Mouse (Mus musculus): ENCODE results near the gene Slc25a26. TPM values are rescaled to one million over a fixed set of nuclear protein-coding genes. Genes with fewer than 3 reads are reported as not detected.

Slc25a26 gene
- polyA plus RNA-seq, 1 experiment: 11.3 TPM

- H3K4me3 ChIP-seq (ENCODE audit: insufficient read depth, low read length): no peak overlapping the region
- TF ChIP-seq CTCF (IDR thresholded peaks at IDR 0.05; ENCODE audit: low read depth, low read length) (no peak), POLR2A (IDR thresholded peaks at IDR 0.05; ENCODE audit: borderline replicate concordance, low read depth, low read length) (no peak)
- H3K27ac ChIP-seq (ENCODE audit: insufficient read depth, low read depth, low read length): no peak overlapping the region
- peaks cover 7% of the 10 kb centered on the region; the same call in 1 of the 2 replicates for H3K4me1 ChIP-seq (ENCODE audit: control insufficient read depth, insufficient read depth, low read length)
Observed at GRCm38 (mm10) chr6:94644641-94645040, 144.5 kb downstream of the Slc25a26 start.

DNA sequence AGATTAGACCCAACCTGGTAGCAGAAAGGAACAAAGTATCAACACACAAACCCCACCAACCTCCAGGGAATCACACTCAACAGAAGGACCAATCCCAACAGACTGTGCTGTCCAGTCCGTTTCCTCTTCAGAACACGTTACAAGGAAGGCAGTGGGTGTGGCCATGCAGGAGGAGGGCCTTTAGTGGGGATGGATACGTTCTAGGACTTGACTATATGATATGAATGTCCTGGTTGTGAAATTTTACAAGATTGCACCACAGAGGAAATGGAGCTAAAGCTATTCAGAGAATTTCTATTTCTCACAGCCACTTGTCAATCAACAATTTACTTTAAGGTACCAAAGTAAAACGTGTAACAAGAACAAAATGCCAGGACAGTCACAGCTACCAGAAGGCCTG lies 145.6 kb downstream of the Slc25a26 start:
- TF ChIP-seq CTCF (IDR thresholded peaks at IDR 0.05; ENCODE audit: low read depth, low read length) (no peak), POLR2A (IDR thresholded peaks at IDR 0.05; ENCODE audit: borderline replicate concordance, low read depth, low read length) (no peak)
- Histone ChIP-seq H3K27ac (ENCODE audit: insufficient read depth, low read depth, low read length) (no peak overlapping the region), H3K4me3 (ENCODE audit: insufficient read depth, low read length) (no peak overlapping the region), H3K4me1 (ENCODE audit: control insufficient read depth, insufficient read depth, low read length) (peaks cover 7% of the 10 kb centered on the region; the same call in 1 of the 2 replicates)

GRCm38 (mm10) chr6:94646274-94646863 lies 146.2 kb downstream of the Slc25a26 start:
- peaks cover 7% of the 10 kb centered on the region; the same call in 1 of the 2 replicates for H3K4me1 ChIP-seq (ENCODE audit: control insufficient read depth, insufficient read depth, low read length)
- H3K27ac ChIP-seq (ENCODE audit: insufficient read depth, low read depth, low read length): no peak overlapping the region
- H3K4me3 ChIP-seq (ENCODE audit: insufficient read depth, low read length): no peak overlapping the region
- no peak for TF ChIP-seq CTCF (IDR thresholded peaks at IDR 0.05; ENCODE audit: low read depth, low read length)

DNA sequence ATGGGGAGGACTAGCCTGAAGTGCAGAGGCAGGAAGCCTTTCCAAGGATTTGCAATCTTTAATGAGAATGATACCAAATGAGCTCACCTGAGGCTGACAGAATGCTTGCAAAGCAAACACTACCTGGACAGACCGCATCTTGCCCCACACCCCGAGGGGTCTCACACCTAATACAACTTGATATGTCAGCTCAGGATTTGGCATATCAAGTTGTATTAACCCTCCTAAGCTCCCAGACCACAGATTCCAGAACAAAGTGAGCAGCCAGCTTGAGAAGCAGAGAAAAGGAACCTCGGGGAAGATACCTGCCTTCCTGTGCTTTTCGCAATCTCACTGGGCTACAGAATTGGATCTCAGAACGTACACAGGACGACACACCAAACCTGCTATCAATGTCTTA lies 146.8 kb downstream of the Slc25a26 start:
- Histone ChIP-seq H3K4me3 (ENCODE audit: insufficient read depth, low read length) (no peak overlapping the region), H3K27ac (ENCODE audit: insufficient read depth, low read depth, low read length) (no peak overlapping the region), H3K4me1 (ENCODE audit: control insufficient read depth, insufficient read depth, low read length) (peaks cover 7% of the 10 kb centered on the region; the same call in 1 of the 2 replicates)
- TF ChIP-seq POLR2A (IDR thresholded peaks at IDR 0.05; ENCODE audit: borderline replicate concordance, low read depth, low read length) (no peak), CTCF (IDR thresholded peaks at IDR 0.05; ENCODE audit: low read depth, low read length) (no peak)

GRCm38 (mm10) chr6:94647574-94648430 lies 147.7 kb downstream of the Slc25a26 start:
- Histone ChIP-seq H3K4me3 (ENCODE audit: insufficient read depth, low read length) (no peak overlapping the region), H3K4me1 (ENCODE audit: control insufficient read depth, insufficient read depth, low read length) (peaks cover 7% of the 10 kb centered on the region; the same call in 1 of the 2 replicates), H3K27ac (ENCODE audit: insufficient read depth, low read depth, low read length) (no peak overlapping the region)
- no peak for TF ChIP-seq CTCF (IDR thresholded peaks at IDR 0.05; ENCODE audit: low read depth, low read length)
- TF ChIP-seq POLR2A (IDR thresholded peaks at IDR 0.05; ENCODE audit: borderline replicate concordance, low read depth, low read length): no peak

GRCm38 (mm10) chr6:94648496-94648895 lies 148.4 kb downstream of the Slc25a26 start:
- TF ChIP-seq CTCF (IDR thresholded peaks at IDR 0.05; ENCODE audit: low read depth, low read length): no peak
- no peak for TF ChIP-seq POLR2A (IDR thresholded peaks at IDR 0.05; ENCODE audit: borderline replicate concordance, low read depth, low read length)
- Histone ChIP-seq H3K27ac (ENCODE audit: insufficient read depth, low read depth, low read length) (no peak overlapping the region), H3K4me1 (ENCODE audit: control insufficient read depth, insufficient read depth, low read length) (peaks cover 7% of the 10 kb centered on the region; the same call in 1 of the 2 replicates), H3K4me3 (ENCODE audit: insufficient read depth, low read length) (no peak overlapping the region)

- Histone ChIP-seq H3K4me1 (ENCODE audit: control insufficient read depth, insufficient read depth, low read length) (peaks cover 7% of the 10 kb centered on the region; the same call in 1 of the 2 replicates), H3K4me3 (ENCODE audit: insufficient read depth, low read length) (no peak overlapping the region), H3K27ac (ENCODE audit: insufficient read depth, low read depth, low read length) (no peak overlapping the region)
- TF ChIP-seq POLR2A (IDR thresholded peaks at IDR 0.05; ENCODE audit: borderline replicate concordance, low read depth, low read length) (no peak), CTCF (IDR thresholded peaks at IDR 0.05; ENCODE audit: low read depth, low read length) (no peak)
Observed at GRCm38 (mm10) chr6:94649637-94650036, 149.5 kb downstream of the Slc25a26 start.

GRCm38 (mm10) chr6:94651541-94651940 lies 151.4 kb downstream of the Slc25a26 start:
- Histone ChIP-seq H3K4me1 (ENCODE audit: control insufficient read depth, insufficient read depth, low read length) (0 out of 2 replicates have a peak, but pooled peaks cover 3% of the 10 kb centered on the region), H3K27ac (ENCODE audit: insufficient read depth, low read depth, low read length) (no peak overlapping the region), H3K4me3 (ENCODE audit: insufficient read depth, low read length) (no peak overlapping the region)
- no peak for TF ChIP-seq CTCF (IDR thresholded peaks at IDR 0.05; ENCODE audit: low read depth, low read length)
- TF ChIP-seq POLR2A (IDR thresholded peaks at IDR 0.05; ENCODE audit: borderline replicate concordance, low read depth, low read length): no peak

DNA sequence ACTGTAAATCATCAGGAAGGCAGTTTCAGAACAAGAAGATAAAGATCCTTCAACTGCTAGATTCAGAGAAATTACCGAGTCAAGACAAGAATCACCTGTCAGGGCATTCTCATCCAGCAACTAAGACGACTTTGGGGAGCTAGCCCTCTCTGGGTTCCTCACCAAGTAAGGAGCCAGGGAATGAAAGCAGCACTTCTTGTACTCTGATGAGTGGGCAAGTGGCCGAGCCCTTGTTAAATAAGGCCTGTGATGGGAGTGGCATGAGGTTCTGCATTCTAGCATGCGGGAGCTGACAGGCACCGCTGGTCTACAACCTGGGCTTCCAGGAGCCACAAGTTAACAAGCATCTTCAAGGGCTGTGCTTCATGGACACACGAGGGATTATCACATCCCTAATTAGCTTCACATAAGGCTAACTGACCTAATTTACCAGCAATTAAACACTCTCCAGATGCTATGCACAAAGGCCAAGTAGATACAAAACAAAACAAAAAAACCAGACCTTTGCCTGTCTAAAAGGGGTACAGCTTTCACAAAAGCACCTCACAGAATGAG lies 152.6 kb downstream of the Slc25a26 start:
- Histone ChIP-seq H3K4me1 (ENCODE audit: control insufficient read depth, insufficient read depth, low read length) (no peaks in the 10 kb centered on the region), H3K27ac (ENCODE audit: insufficient read depth, low read depth, low read length) (no peak overlapping the region), H3K4me3 (ENCODE audit: insufficient read depth, low read length) (no peak overlapping the region)
- TF ChIP-seq POLR2A (IDR thresholded peaks at IDR 0.05; ENCODE audit: borderline replicate concordance, low read depth, low read length) (no peak), CTCF (IDR thresholded peaks at IDR 0.05; ENCODE audit: low read depth, low read length) (no peak)
